Mouse (Mus musculus) stomach, embryonic 14.5 days (tissue): ENCODE data around the gene Foxc1. TPM values are rescaled to one million over a fixed set of nuclear protein-coding genes. Genes with fewer than 3 reads are reported as not detected.

Experiments
- ATAC-seq: fragments of 200-750 bp; cut with Nextera tagmentation; 2 replicates; pipeline ENCODE4 v1.8.0; 2017; ENCODE audit warnings: low read depth, moderate TSS enrichment; ENCODE audit not compliant: insufficient number of reproducible peaks, insufficient read depth, low FRiP score
- H3K27ac ChIP-seq: fragments of 300-500 bp; sonication (generic); 2 replicates; pipeline ENCODE4 v1.5.1; 2014; ENCODE audit warnings: mild to moderate bottlenecking, low read length, moderate library complexity, mixed read lengths
- H3K27me3 ChIP-seq: fragments of 300-500 bp; sonication (generic); 2 replicates; pipeline ENCODE4 v1.6.1; 2014; ENCODE audit warnings: low read length, control low read depth, mixed read lengths; ENCODE audit not compliant: control insufficient read depth, insufficient read depth
- H3K36me3 ChIP-seq: fragments of 300-500 bp; sonication (generic); 2 replicates; pipeline ENCODE4 v1.6.1; 2014; ENCODE audit warnings: mild to moderate bottlenecking, control low read depth, low read length, moderate library complexity, mixed read lengths; ENCODE audit not compliant: control insufficient read depth, insufficient read depth
- H3K4me1 ChIP-seq: fragments of 300-500 bp; sonication (generic); 2 replicates; pipeline ENCODE4 v1.6.1; 2014; ENCODE audit warnings: low read length, control low read depth, mixed read lengths; ENCODE audit not compliant: control insufficient read depth, insufficient read depth
- H3K4me2 ChIP-seq: fragments of 300-500 bp; sonication (generic); replicated peaks from 2 replicates; pipeline ENCODE4 v1.6.1; 2014; ENCODE audit warnings: low read depth, low read length, control low read depth
- H3K4me3 ChIP-seq: fragments of 300-500 bp; sonication (generic); 2 replicates; pipeline ENCODE4 v1.5.1; 2014; ENCODE audit warnings: low read depth, low read length, control low read depth
- H3K9ac ChIP-seq: fragments of 300-500 bp; sonication (generic); replicated peaks from 2 replicates; pipeline ENCODE4 v1.6.1; 2014; ENCODE audit warnings: low read depth, mild to moderate bottlenecking, control low read depth, low read length, moderate library complexity, mixed read lengths
- H3K9me3 ChIP-seq: fragments of 300-500 bp; sonication (generic); 2 replicates; pipeline ENCODE4 v1.6.1; 2016; ENCODE audit warnings: low read depth, low read length, control low read depth; ENCODE audit not compliant: control insufficient read depth
- WGBS: fragments of 180-500 bp; shearing (Covaris S2); extraction: QIAGEN DNeasy Blood & Tissue Kit; methylation state at CpG from one replicate; pipeline ENCODE4 v1.1.7; 2014; 5-methylcytosine and 5-hydroxymethylcytosine counted together
- polyA plus RNA-seq: library from polyadenylated mRNA; unstranded; fragments of >200 nt; fragmentation: Nextera tagmentation; extraction: Ambion mirVana; gene quantifications from 2 replicates; pipeline ENCODE4 v1.2.1, GENCODE M21; 2014

Gene Foxc1
- polyA plus RNA-seq, 1 experiment from 2014 or later, result 0.33 TPM

DNA sequence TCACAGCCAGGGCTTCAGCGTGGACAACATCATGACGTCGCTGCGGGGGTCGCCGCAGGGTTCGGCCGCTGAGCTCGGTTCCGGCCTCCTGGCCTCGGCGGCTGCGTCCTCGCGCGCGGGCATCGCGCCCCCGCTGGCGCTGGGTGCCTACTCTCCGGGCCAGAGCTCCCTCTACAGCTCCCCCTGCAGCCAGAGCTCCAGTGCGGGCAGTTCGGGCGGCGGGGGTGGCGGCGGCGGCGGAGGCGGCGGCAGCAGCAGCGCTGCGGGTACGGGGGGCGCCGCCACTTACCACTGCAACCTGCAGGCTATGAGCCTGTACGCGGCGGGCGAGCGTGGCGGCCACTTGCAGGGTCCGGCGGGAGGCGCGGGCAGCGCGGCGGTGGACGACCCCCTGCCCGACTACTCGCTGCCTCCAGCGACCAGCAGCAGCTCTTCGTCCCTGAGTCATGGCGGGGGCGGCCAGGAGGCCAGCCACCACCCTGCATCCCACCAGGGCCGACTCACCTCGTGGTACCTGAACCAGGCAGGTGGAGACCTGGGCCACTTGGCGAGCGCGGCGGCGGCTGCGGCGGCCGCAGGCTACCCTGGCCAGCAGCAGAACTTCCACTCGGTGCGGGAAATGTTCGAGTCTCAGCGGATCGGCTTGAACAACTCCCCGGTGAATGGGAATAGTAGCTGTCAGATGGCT lies 1.8 kb downstream of the Foxc1 start:
- H3K36me3 ChIP-seq, result no peaks in the 10 kb centered on the region
- WGBS, result 1% methylated on average over 72 of the region's 73 CpGs

DNA sequence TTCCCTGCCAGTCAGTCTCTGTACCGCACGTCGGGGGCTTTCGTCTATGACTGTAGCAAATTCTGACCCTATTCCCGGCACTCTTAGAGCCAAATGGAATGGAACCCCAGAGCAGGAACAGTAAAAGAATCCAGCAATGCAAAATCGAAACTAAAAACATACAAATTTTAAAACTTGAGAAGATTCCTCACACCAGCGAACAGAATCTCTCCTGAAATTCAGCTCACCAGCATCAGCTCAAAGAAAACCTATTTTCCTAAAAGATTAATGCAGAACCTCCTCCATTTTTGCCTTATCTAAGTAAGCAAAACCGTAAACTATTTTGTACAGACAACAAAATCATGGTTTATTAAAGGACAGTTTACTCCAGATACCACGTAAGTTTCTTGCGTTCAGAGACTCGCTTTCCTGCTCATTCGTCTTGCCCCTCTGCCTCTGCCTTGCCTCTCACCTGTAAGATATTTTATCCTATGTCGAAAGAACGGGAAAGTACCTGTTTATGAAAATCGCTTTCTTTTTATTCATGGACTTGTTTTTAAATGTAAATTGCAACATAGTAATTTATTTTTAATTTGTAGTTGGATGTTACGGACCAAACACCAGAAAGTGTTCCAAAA lies 2.5 kb downstream of the Foxc1 start:
- Histone ChIP-seq H3K36me3 (no peaks in the 10 kb centered on the region), H3K4me2 (peak overlapping the region; percentile 99), H3K9ac (0 out of 2 replicates have a peak overlapping the region, but pooled peaks have one; percentile 10), H3K4me1 (peaks cover 2% of the 10 kb centered on the region; the same call in 1 of the 2 replicates), H3K4me3 (peak overlapping the region; percentile 47), H3K9me3 (no peaks in the 10 kb centered on the region), H3K27ac (no peak overlapping the region), H3K27me3 (peaks cover 52% of the 10 kb centered on the region)
- no peak for ATAC-seq
- 13% methylated on average over 16 of the region's 16 CpGs for WGBS

More for the DNA sequence above, 1.8 kb downstream of the Foxc1 start:
- Histone ChIP-seq H3K9ac (peak overlapping the region; percentile 55; the same call in 1 of the 2 replicates), H3K4me1 (peaks cover 2% of the 10 kb centered on the region; the same call in 1 of the 2 replicates), H3K4me3 (peak overlapping the region; percentile 47), H3K27ac (no peak overlapping the region), H3K9me3 (no peaks in the 10 kb centered on the region), H3K4me2 (peak overlapping the region; percentile 99), H3K27me3 (peaks cover 52% of the 10 kb centered on the region)
- ATAC-seq, result no peak

DNA sequence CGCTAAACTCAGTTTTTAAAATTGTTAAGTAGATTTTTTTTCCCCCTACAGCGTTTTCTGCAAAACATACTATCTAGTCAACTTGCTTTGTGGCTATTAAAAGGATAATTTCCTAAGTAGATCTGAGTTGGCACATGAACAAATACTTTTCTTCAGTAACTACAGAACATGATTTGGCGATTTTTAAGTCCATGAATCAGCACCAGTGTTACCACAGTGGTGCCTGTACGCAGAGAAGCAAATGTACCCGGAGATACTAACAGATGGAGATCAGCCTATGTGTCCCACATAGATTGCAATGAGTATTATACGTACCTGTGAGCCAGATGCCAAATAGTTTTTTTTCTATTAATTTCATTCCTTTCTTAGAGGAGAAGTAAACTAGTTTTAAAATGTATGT lies 3.3 kb downstream of the Foxc1 start:
- 18% methylated on average over 6 of the region's 6 CpGs for WGBS
- H3K27me3 ChIP-seq, result peaks cover 55% of the 10 kb centered on the region
- H3K4me1 ChIP-seq, result peaks cover 2% of the 10 kb centered on the region; the same call in 1 of the 2 replicates
- no peaks in the 10 kb centered on the region for H3K36me3 ChIP-seq
- H3K9me3 ChIP-seq, result no peaks in the 10 kb centered on the region
- H3K4me3 ChIP-seq, result no peak overlapping the region
- H3K9ac ChIP-seq, result no peak overlapping the region
- H3K4me2 ChIP-seq, result no peak overlapping the region
- ATAC-seq, result no peak
- H3K27ac ChIP-seq, result no peak overlapping the region

DNA sequence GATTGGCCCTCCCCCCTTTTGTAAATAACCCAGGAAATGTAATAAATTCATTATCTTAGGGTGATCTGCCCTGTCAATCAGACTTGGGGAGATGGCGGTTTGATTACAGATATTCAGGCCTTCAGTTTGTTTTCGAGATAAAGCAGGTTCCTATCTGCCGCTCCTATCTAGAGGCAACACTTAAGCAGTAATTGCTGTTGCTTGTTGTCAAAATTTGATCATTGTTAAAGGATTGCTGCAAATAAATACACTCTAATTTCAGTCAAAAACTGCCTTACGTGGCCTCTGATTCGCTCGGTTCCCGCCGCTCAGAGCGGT lies 3.9 kb downstream of the Foxc1 start:
- Histone ChIP-seq H3K9me3 (no peaks in the 10 kb centered on the region), H3K4me1 (peaks cover 2% of the 10 kb centered on the region; the same call in 1 of the 2 replicates), H3K27me3 (peaks cover 51% of the 10 kb centered on the region), H3K4me2 (peak overlapping the region; percentile 57), H3K9ac (no peak overlapping the region), H3K27ac (no peak overlapping the region), H3K36me3 (no peaks in the 10 kb centered on the region), H3K4me3 (peak overlapping the region; percentile 33; the same call in 1 of the 2 replicates)
- 9% methylated on average over 9 of the region's 9 CpGs for WGBS
- ATAC-seq, result no peak

DNA sequence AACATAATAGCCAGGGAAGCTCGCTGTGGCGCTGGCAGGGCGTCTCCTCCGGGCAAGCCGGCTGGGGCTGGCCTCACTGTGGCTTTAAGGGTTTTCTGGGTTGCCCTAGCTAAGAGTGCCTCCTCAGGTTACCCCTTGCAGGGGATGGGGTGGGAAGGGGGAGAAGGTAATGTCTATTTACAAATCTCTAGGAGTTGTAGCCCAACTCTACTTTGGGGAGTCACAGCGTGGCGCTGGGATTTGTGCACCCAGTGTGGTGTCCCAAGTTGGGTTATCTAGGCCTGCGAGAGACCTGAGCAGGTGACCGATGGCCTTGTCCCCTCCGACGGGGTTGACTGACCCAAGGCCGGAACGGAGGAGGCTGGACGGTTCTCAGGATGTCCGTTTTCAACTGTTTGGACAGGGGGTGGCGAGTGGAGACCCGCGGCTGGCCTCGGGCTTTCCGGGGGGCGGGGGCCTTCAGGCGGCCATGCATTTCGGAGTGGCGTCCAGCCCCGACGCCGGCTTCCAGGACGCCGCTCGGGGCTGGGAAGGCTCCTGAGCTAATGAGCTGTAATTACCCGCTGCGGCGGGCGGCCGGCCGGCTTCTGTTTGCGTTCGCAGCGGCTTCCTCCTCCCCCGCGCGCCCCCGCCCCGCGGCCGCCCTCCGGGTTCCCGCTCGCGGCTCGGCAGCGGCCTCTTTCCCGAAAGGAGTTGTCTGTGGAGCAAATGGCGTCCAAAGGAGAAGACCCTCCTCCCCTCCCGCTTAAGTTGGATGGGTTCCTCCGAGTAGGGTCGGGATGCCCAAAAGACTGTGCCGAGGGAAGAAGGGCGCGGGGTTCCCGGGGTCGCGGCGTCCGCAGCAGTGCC lies 4.5 kb downstream of the Foxc1 start:
- no peak for ATAC-seq
- peak overlapping the region; percentile 33 for H3K4me3 ChIP-seq
- peaks cover 2% of the 10 kb centered on the region; the same call in 1 of the 2 replicates for H3K4me1 ChIP-seq
- no peak overlapping the region for H3K27ac ChIP-seq
- H3K4me2 ChIP-seq, result peak overlapping the region; percentile 57
- no peaks in the 10 kb centered on the region for H3K9me3 ChIP-seq
- 2% methylated on average over 56 of the region's 65 CpGs for WGBS
- peaks cover 50% of the 10 kb centered on the region for H3K27me3 ChIP-seq
- no peak overlapping the region; the same call in 1 of the 2 replicates for H3K9ac ChIP-seq
- H3K36me3 ChIP-seq, result no peaks in the 10 kb centered on the region

DNA sequence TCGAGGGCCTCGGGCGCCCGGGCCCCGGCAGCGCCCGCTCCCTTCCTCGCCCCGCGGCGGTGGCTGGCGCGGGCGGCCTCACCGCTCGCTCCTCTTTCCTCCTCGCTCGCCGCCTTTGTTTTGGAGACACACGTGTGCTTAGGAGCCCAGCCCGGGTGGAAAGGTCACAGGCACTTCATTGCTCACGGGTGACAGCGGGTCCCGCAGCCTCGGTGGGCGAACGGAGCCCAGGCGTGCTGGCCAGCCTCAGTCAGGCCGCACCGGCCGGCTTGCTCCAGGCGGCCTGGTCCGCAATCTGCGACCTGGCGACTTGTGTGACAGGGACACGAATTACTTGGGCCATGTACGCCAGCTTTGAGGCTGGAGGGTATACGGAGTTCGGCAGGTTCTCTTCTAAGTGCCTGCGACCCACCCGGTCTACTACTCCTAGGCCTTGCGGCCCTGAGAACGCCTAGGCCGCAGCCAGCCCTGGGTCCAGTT lies 5.1 kb downstream of the Foxc1 start:
- Histone ChIP-seq H3K4me1 (peaks cover 2% of the 10 kb centered on the region; the same call in 1 of the 2 replicates), H3K27me3 (peaks cover 52% of the 10 kb centered on the region), H3K4me2 (peak overlapping the region; percentile 57), H3K9ac (no peak overlapping the region; the same call in 1 of the 2 replicates), H3K36me3 (no peaks in the 10 kb centered on the region), H3K27ac (no peak overlapping the region), H3K4me3 (peak overlapping the region; percentile 33), H3K9me3 (no peaks in the 10 kb centered on the region)
- ATAC-seq, result no peak
- 19% methylated on average over 44 of the region's 44 CpGs for WGBS

DNA sequence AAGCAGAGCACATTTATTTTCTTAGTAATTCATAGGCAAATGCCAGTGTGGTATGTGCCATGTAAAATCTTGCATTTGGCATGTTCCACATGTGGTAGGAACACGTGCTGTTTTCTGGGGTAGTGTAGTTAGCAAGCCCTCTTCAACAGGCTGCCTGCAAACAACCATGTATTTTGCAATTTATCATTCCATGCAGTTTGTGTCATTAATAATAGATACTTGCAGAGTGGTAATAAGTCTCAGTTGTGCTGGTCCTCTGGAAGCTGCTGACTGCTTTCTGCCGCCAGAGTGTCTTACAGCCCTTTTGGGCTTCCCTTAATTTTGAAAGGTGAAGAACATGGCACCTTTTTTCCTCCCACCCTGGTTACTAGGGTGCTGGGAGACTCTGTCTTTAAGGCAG lies 6.3 kb downstream of the Foxc1 start:
- no peak for ATAC-seq
- H3K4me2 ChIP-seq, result no peak overlapping the region
- 58% methylated on average over 2 of the region's 2 CpGs for WGBS
- peaks cover 57% of the 10 kb centered on the region for H3K27me3 ChIP-seq
- H3K27ac ChIP-seq, result no peak overlapping the region
- H3K4me1 ChIP-seq, result no peaks in the 10 kb centered on the region; the same call in 1 of the 2 replicates
- no peaks in the 10 kb centered on the region for H3K36me3 ChIP-seq
- H3K4me3 ChIP-seq, result no peak overlapping the region
- no peaks in the 10 kb centered on the region for H3K9me3 ChIP-seq
- no peak overlapping the region for H3K9ac ChIP-seq

DNA sequence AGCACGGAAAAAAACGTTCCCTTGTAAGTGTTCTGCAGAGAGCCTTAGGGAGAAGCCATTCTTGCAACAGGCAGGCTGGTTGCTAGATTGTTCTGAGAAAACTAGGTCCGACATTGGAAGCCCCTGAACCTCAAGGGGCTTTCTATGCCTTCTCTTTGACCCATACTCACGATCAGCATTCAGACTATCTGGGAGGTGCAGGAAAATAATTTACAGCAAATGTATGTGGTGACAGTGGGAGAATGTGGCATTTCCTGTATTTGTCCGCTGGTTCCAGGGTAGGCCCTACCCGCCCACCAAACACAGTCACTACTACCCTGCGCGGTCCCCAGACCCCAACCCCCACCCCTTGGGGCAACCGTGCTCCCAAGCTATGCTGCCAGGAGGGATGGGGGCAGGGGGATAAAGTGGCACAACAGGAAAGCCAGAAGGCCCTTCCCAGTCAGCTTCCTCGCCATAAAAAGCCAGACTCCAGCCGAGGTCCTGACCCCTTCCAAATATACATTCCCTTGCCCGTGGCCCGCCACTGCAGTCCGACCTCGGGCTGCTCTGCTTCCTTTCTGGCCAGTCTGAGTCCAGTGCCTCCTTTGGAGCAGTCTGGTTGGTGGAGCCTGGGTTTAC lies 9.1 kb downstream of the Foxc1 start:
- WGBS, result 44% methylated on average over 15 of the region's 15 CpGs
- no peak for ATAC-seq
- Histone ChIP-seq H3K4me3 (no peak overlapping the region), H3K4me2 (no peak overlapping the region), H3K27me3 (peaks cover 63% of the 10 kb centered on the region), H3K4me1 (no peaks in the 10 kb centered on the region), H3K9me3 (no peaks in the 10 kb centered on the region), H3K27ac (no peak overlapping the region), H3K36me3 (no peaks in the 10 kb centered on the region), H3K9ac (no peak overlapping the region)
